18 mouse cellular contexts compared by ENCODE assay signal in genomic region chr3:84403389-84403788, GRCm38 (mm10).
DNase-seq lines count a peak whose midpoint lies in the region; ATAC-seq lines count a peak whose summit lies in the region.
"Had no signal": no experiment of that assay in that cellular context is flagged by ENCODE, and none has a peak within 500 bp of the region (broad histone marks: within the 10 kb centered on the region; RNA-seq: fewer than 3 reads in every experiment).

No protein-coding gene starts in this region.

- H3K27ac ChIP-seq in embryonic facial prominence, embryonic 11.5 days (replicated peaks; ENCODE audit: low read depth, low read length): no peak overlapping the region
- H3K27ac ChIP-seq in embryonic facial prominence, embryonic 10.5 days (replicated peaks): no peak overlapping the region
- peak overlapping the region in 1 of 2 experiments; percentile 27; a peak in 1 of 4 replicates for H3K27ac ChIP-seq in heart, embryonic 14.5 days (replicated peaks in 1 of 2; ENCODE audit: control insufficient read depth in 1 of 2, insufficient read depth in 1 of 2, low read depth in 2 of 2, low read length in 2 of 2)
- H3K27ac ChIP-seq in heart, embryonic 16.5 days (ENCODE audit: low read length): no peak overlapping the region
- no peak overlapping the region for H3K27ac ChIP-seq in liver, embryonic 11.5 days (ENCODE audit: low read depth, low read length)
- H3K27ac ChIP-seq: liver, embryonic 14.5 days; midbrain, embryonic 15.5 days; neural tube, embryonic 12.5 days had no signal

- no peaks in the 10 kb centered on the region for H3K27me3 ChIP-seq in embryonic facial prominence, embryonic 11.5 days (ENCODE audit: control insufficient read depth, insufficient read depth, low read length)
- H3K27me3 ChIP-seq in embryonic facial prominence, embryonic 10.5 days (replicated peaks; ENCODE audit: low read depth, poor library complexity, severe bottlenecking): peaks cover 14% of the 10 kb centered on the region
- H3K27me3 ChIP-seq in heart, embryonic 14.5 days (ENCODE audit: control insufficient read depth, insufficient read depth, low read length): no peaks in the 10 kb centered on the region
- H3K27me3 ChIP-seq in heart, embryonic 16.5 days (ENCODE audit: control insufficient read depth, insufficient read depth, low read length): no peaks in the 10 kb centered on the region
- peaks cover 9% of the 10 kb centered on the region; the same call in 1 of the 2 replicates for H3K27me3 ChIP-seq in liver, embryonic 11.5 days (replicated peaks; ENCODE audit: control insufficient read depth, insufficient read depth, low read length)
- H3K27me3 ChIP-seq: midbrain, embryonic 15.5 days; neural tube, embryonic 12.5 days had no signal

- ATAC-seq in embryonic facial prominence, embryonic 11.5 days (replicated peaks; ENCODE audit: insufficient number of reproducible peaks, low FRiP score, low TSS enrichment, low read depth): no peak
- ATAC-seq in heart, embryonic 14.5 days (ENCODE audit: insufficient number of reproducible peaks, insufficient read depth, low FRiP score, low read depth): no peak
- ATAC-seq in heart, embryonic 16.5 days (replicated peaks; ENCODE audit: extremely low read depth, insufficient read depth, low FRiP score): no peak
- no peak for ATAC-seq in liver, embryonic 11.5 days (replicated peaks; ENCODE audit: low FRiP score)

- H3K9me3 ChIP-seq in embryonic facial prominence, embryonic 11.5 days (replicated peaks; ENCODE audit: control insufficient read depth, low read length): no peaks in the 10 kb centered on the region
- H3K9me3 ChIP-seq in embryonic facial prominence, embryonic 10.5 days: no peaks in the 10 kb centered on the region
- H3K9me3 ChIP-seq in heart, embryonic 14.5 days (ENCODE audit: control insufficient read depth, low read length): 0 out of 2 replicates have a peak, but pooled peaks cover 3% of the 10 kb centered on the region
- no peaks in the 10 kb centered on the region for H3K9me3 ChIP-seq in heart, embryonic 16.5 days (replicated peaks; ENCODE audit: control insufficient read depth, low read length)
- H3K9me3 ChIP-seq in liver, embryonic 11.5 days (ENCODE audit: control insufficient read depth, low read length): no peaks in the 10 kb centered on the region
- H3K9me3 ChIP-seq: midbrain, embryonic 15.5 days; neural tube, embryonic 12.5 days had no signal

- no peak overlapping the region for H3K9ac ChIP-seq in embryonic facial prominence, embryonic 11.5 days (replicated peaks; ENCODE audit: low read length)
- H3K9ac ChIP-seq in heart, embryonic 14.5 days (ENCODE audit: low read length): no peak overlapping the region
- H3K9ac ChIP-seq in heart, embryonic 16.5 days (ENCODE audit: low read length): no peak overlapping the region
- H3K9ac ChIP-seq in liver, embryonic 11.5 days (ENCODE audit: low read depth, low read length): no peak overlapping the region
- H3K9ac ChIP-seq: liver, embryonic 14.5 days; midbrain, embryonic 15.5 days; neural tube, embryonic 12.5 days had no signal

- no peaks in the 10 kb centered on the region for H3K4me1 ChIP-seq in embryonic facial prominence, embryonic 11.5 days (ENCODE audit: control insufficient read depth, insufficient read depth, low read length)
- peaks cover 31% of the 10 kb centered on the region for H3K4me1 ChIP-seq in embryonic facial prominence, embryonic 10.5 days
- peaks cover 6 to 12% of the 10 kb centered on the region in 2 experiments; a peak in 2 of 4 replicates for H3K4me1 ChIP-seq in heart, embryonic 14.5 days (ENCODE audit: control insufficient read depth in 2 of 2, insufficient read depth in 2 of 2, low read length in 2 of 2)
- H3K4me1 ChIP-seq in heart, embryonic 16.5 days (ENCODE audit: control insufficient read depth, insufficient read depth, low read length): peaks cover 4% of the 10 kb centered on the region
- no peaks in the 10 kb centered on the region for H3K4me1 ChIP-seq in liver, embryonic 11.5 days (replicated peaks; ENCODE audit: control insufficient read depth, insufficient read depth, low read length)

- no peak overlapping the region for H3K4me3 ChIP-seq in embryonic facial prominence, embryonic 11.5 days (ENCODE audit: low read depth, low read length)
- no peak overlapping the region for H3K4me3 ChIP-seq in embryonic facial prominence, embryonic 10.5 days
- H3K4me3 ChIP-seq in heart, embryonic 14.5 days (ENCODE audit: control insufficient read depth in 1 of 2, insufficient read depth in 1 of 2, low read depth in 1 of 2, low read length in 2 of 2): no peak overlapping the region
- H3K4me3 ChIP-seq in heart, embryonic 16.5 days (ENCODE audit: low read length): no peak overlapping the region
- no peak overlapping the region for H3K4me3 ChIP-seq in liver, embryonic 11.5 days (ENCODE audit: low read depth, low read length)
- H3K4me3 ChIP-seq: erythroblast, embryonic 14.5 days; midbrain, embryonic 15.5 days; neural tube, embryonic 12.5 days had no signal

- DNase-seq in embryonic facial prominence, embryonic 11.5 days (ENCODE audit: low spot score): peak; percentile 7
- no peak for DNase-seq in embryonic facial prominence, embryonic 10.5 days (ENCODE audit: low spot score)
- DNase-seq in heart, adult 11 months: no peak
- peak; percentile 65 for DNase-seq in Muller cell, postnatal 12 days (ENCODE audit: inconsistent ontology term)
- DNase-seq in liver, embryonic 11.5 days (ENCODE audit: low spot score): no peak
- no peak for DNase-seq in adrenal gland, adult 18-20 months (ENCODE audit: low spot score in 2 of 2)
- DNase-seq: cerebellum, adult 11-12 months; kidney, postnatal 14 days; lung, postnatal 4 days; retina, postnatal 1 day; spleen, adult 18-20 months; thymus, postnatal 4 days had no signal

- WGBS in embryonic facial prominence, embryonic 11.5 days: 44% methylated on average over 5 of the region's 5 CpGs
- 52% methylated on average over 5 of the region's 5 CpGs for WGBS in embryonic facial prominence, embryonic 10.5 days
- WGBS in heart, embryonic 14.5 days: 10% methylated on average over 5 of the region's 5 CpGs
- 19% methylated on average over 5 of the region's 5 CpGs for WGBS in heart, embryonic 16.5 days
- WGBS in liver, embryonic 11.5 days: 62% methylated on average over 5 of the region's 5 CpGs

- H3K36me3 ChIP-seq in embryonic facial prominence, embryonic 11.5 days (replicated peaks; ENCODE audit: control insufficient read depth, insufficient read depth, low read depth, low read length): no peaks in the 10 kb centered on the region
- H3K36me3 ChIP-seq in embryonic facial prominence, embryonic 10.5 days (replicated peaks): no peaks in the 10 kb centered on the region
- no peaks in the 10 kb centered on the region for H3K36me3 ChIP-seq in heart, embryonic 14.5 days (ENCODE audit: control insufficient read depth, insufficient read depth, low read length)
- no peaks in the 10 kb centered on the region for H3K36me3 ChIP-seq in heart, embryonic 16.5 days (ENCODE audit: control insufficient read depth, insufficient read depth)
- no peaks in the 10 kb centered on the region for H3K36me3 ChIP-seq in liver, embryonic 11.5 days (ENCODE audit: control insufficient read depth, insufficient read depth, low read length)
- H3K36me3 ChIP-seq: midbrain, embryonic 15.5 days; neural tube, embryonic 12.5 days had no signal

- H3K4me2 ChIP-seq in embryonic facial prominence, embryonic 11.5 days (ENCODE audit: low read depth, low read length): no peak overlapping the region
- H3K4me2 ChIP-seq in heart, embryonic 14.5 days (ENCODE audit: low read length): peak overlapping the region; percentile 28
- H3K4me2 ChIP-seq in heart, embryonic 16.5 days (ENCODE audit: low read depth, low read length): 0 out of 2 replicates have a peak overlapping the region, but pooled peaks have one; percentile 27
- H3K4me2 ChIP-seq in liver, embryonic 11.5 days: no peak overlapping the region
- H3K4me2 ChIP-seq: midbrain, embryonic 15.5 days; neural tube, embryonic 12.5 days had no signal

Comparison
In these comparisons a context has a peak if more than half of its experiments do, and no peak if none do; other contexts are left out.
1. DNase-seq: peak in embryonic facial prominence, embryonic 11.5 days (single experiment) and Muller cell, postnatal 12 days (single experiment); none in embryonic facial prominence, embryonic 10.5 days (single experiment), heart, adult 11 months (single experiment), liver, embryonic 11.5 days (single experiment) and adrenal gland, adult 18-20 months (0 of 2).
2. H3K4me2 ChIP-seq: peak in heart, embryonic 14.5 days (single experiment) and heart, embryonic 16.5 days (single experiment); none in embryonic facial prominence, embryonic 11.5 days (single experiment) and liver, embryonic 11.5 days (single experiment).